ENCODE assay signal across 23 mouse cellular contexts in genomic region chr13:5757176-5757575, GRCm38 (mm10).
DNase-seq lines count a peak whose midpoint lies in the region; ATAC-seq lines count a peak whose summit lies in the region.
"Had no signal": no experiment of that assay in that cellular context is flagged by ENCODE, and none has a peak within 500 bp of the region (broad histone marks: within the 10 kb centered on the region; RNA-seq: fewer than 3 reads in every experiment).

No protein-coding gene starts in this region.

- peak; percentile 7 for DNase-seq in thymus, postnatal 14 days
- DNase-seq in thymus, postnatal 36 days: no peak
- peak; percentile 37 for DNase-seq in T-cell, adult 2 months (ENCODE audit: low spot score)
- DNase-seq in induced T-regulatory cell, adult 2 months (ENCODE audit: low read depth): peak; percentile 57
- no peak for DNase-seq in layer of hippocampus, postnatal 10 days (ENCODE audit: low spot score in 2 of 2)
- no peak for DNase-seq in layer of hippocampus, adult 11-12 months (ENCODE audit: low spot score)
- DNase-seq: adrenal gland, postnatal 14 days; cerebellum, adult 11 months; cerebellum, adult 9-10 months; cerebellum, postnatal 36 days; gastrocnemius, postnatal 10 days; heart, adult 11 months; heart, postnatal 36 days; kidney, adult 11 months; kidney, postnatal 25 days; liver, postnatal 0 days; lung, postnatal 36 days; right cerebral cortex, adult 18-20 months; spleen, adult 18-20 months had no signal

- peak; percentile 13; the same call in 1 of the 2 replicates for ATAC-seq in neutrophil, adult 5-6 weeks (ENCODE audit: extremely low read depth, insufficient number of reproducible peaks, low FRiP score, poor library complexity, severe bottlenecking)
- ATAC-seq in erythroblast, adult 5-6 weeks (replicated peaks; ENCODE audit: low FRiP score, poor library complexity, severe bottlenecking): no peak
- ATAC-seq: liver, embryonic 12.5 days; liver, postnatal 0 days; midbrain, embryonic 13.5 days had no signal

Comparison
In these comparisons a context has a peak if more than half of its experiments do, and no peak if none do; other contexts are left out.
1. DNase-seq: peak in thymus, postnatal 14 days (single experiment), T-cell, adult 2 months (single experiment) and induced T-regulatory cell, adult 2 months (single experiment); none in thymus, postnatal 36 days (0 of 2), layer of hippocampus, postnatal 10 days (0 of 2) and layer of hippocampus, adult 11-12 months (single experiment).